Mouse (Mus musculus) kidney, adult 2 months (tissue): Measurements from ENCODE around the gene Arih2.

Experiments
- CTCF ChIP-seq: fragments of 200-500 bp; conservative IDR thresholded peaks from 2 replicates; pipeline ENCODE4 v1.5.1; 2011; ENCODE audit warnings: low read depth, mild to moderate bottlenecking, control low read depth, low read length, moderate library complexity, mixed read lengths; ENCODE audit not compliant: insufficient read depth, insufficient read length
- POLR2A ChIP-seq: fragments of 200-500 bp; IDR thresholded peaks from one replicate; pipeline ENCODE4 v1.6.1; 2011; ENCODE audit warnings: low read depth, low read length, control low read depth

DNA sequence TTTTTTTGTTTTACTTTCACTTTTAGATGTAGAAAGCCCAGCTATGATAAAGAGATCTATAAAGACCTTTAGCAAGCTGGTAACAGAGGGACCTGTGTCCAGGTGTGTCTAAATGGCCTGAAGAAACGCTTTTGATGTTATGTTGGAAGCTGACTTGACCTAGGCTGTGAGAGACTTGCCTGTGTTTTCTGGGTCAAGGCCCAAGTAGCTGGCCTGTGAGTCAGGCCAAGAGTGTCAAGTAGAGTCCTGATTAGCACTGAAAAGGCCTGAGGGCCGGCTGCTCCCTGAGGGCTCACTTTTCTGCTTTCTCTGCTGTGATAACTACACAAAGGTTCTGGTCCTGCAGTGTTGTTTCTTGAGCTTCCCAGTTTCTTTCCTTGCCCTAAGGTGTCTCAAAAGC is 38.5 kb upstream of the Arih2 start:
- TF ChIP-seq CTCF (no peak), POLR2A (no peak)
